Mouse (Mus musculus) bone marrow, adult 2 months (tissue): ENCODE results near the gene Trpm3.

Experiments used
- CTCF ChIP-seq: fragments of 200-500 bp; IDR thresholded peaks from 2 replicates; pipeline ENCODE4 v1.5.1; 2011; ENCODE audit warnings: low read length, control low read depth; ENCODE audit not compliant: control insufficient read depth, insufficient read depth
- POLR2A ChIP-seq: fragments of 200-500 bp; IDR thresholded peaks from 2 replicates; pipeline ENCODE4 v1.6.1; 2011; ENCODE audit warnings: low read depth, mild to moderate bottlenecking, control low read depth, low read length, borderline replicate concordance; ENCODE audit not compliant: control insufficient read depth

DNA sequence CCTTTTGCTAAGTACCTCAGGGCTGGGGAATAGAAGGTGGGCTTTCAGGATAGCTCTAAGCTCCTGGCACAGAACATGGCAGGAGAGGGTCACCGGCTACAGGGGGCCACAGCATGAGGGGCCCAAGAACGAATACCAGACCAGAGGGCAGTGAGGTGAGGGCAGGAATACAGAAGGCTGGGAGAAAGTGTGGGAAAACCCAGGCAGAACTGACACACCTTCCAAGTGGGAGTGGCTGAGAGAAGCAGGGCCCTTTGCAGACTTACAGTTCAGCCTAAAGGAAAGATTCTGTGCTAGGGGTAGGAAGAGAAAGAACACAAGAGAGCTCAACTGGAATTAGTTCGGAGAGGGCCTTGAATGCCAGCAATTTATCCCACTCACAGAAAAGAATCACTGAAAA is 896.9 kb downstream of the Trpm3 start:
- no peak for TF ChIP-seq CTCF
- no peak for TF ChIP-seq POLR2A
